Comparison of ENCODE assay signal across 8 mouse cellular contexts in the genomic region with DNA sequence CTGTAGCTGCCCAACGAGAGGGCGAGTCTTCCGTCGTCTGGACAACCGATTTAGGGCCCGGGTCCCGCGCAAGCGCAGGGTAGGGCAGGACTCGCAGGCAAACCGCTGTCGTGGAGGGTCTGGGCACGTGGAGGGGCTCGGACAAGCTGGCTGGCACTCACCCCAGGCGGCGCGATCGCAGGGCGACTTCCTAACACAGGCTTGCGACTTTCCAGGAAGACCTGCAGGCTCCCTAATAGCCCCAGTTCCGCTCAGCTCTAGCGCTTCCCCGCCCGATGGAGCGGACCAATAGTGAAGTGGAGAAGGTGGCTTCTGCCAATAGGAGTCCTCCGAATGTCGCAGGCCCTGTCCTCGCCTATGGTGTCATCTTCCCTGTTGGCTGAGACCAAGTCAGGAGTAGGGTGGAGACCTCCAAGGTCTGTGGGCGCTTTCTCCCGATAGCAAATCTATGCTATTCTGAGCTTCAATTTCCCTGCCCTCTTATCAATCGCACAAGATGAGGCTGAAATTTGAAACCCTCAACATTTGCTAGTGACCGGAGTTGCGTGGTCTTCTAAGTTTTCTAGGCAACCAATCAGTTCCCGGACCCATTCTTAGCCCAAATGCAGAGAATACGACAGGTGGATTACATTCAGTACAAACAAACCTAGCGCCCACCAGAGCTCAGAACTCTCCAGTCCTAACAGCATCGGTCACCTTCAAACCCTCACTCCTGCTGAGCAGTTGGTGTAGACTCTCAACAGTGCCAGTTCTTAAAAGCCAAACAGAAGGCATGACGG. TPM values are rescaled to one million over a fixed set of nuclear protein-coding genes. Genes with fewer than 3 reads are reported as not detected.
A peak's percentile ranks its signal among the peaks of the same experiment; 100 is the strongest.
DNase-seq lines count a peak whose midpoint lies in the region; ATAC-seq lines count a peak whose summit lies in the region.

No protein-coding gene starts in this region.

- H3K9me3 ChIP-seq in heart, embryonic 14.5 days (ENCODE audit: control insufficient read depth, low read length), result no peaks in the 10 kb centered on the region
- no peaks in the 10 kb centered on the region for H3K9me3 ChIP-seq in liver, embryonic 12.5 days (replicated peaks)

- DNase-seq in kidney, postnatal 14 days, result peak; percentile 86
- DNase-seq in naive thymus-derived CD4-positive, alpha-beta T cell, adult 2 months (ENCODE audit: low read depth), result peak; percentile 80
- DNase-seq in splenic B cell, adult 2 months (ENCODE audit: low read depth, low spot score), result peak; percentile 76

- H3K36me3 ChIP-seq in heart, embryonic 14.5 days (ENCODE audit: control insufficient read depth, insufficient read depth, low read length), result no peaks in the 10 kb centered on the region
- 0 out of 2 replicates have a peak, but pooled peaks cover 5% of the 10 kb centered on the region for H3K36me3 ChIP-seq in liver, embryonic 12.5 days
- no peaks in the 10 kb centered on the region for H3K36me3 ChIP-seq in splenic B cell, adult 2 months (ENCODE audit: control insufficient read depth, insufficient read depth, low read length, poor library complexity, severe bottlenecking)

- H3K27me3 ChIP-seq in heart, embryonic 14.5 days (ENCODE audit: control insufficient read depth, insufficient read depth, low read length), result no peaks in the 10 kb centered on the region
- no peaks in the 10 kb centered on the region for H3K27me3 ChIP-seq in liver, embryonic 12.5 days (replicated peaks)
- H3K27me3 ChIP-seq in splenic B cell, adult 2 months (ENCODE audit: control insufficient read depth, insufficient read depth, low read length, poor library complexity, severe bottlenecking), result no peaks in the 10 kb centered on the region

- H3K4me3 ChIP-seq in brown adipose tissue, adult 24 weeks (ENCODE audit: insufficient read depth, low read depth, low read length), result peak overlapping the region; percentile 89
- H3K4me3 ChIP-seq in heart, embryonic 14.5 days (ENCODE audit: control insufficient read depth in 1 of 2, insufficient read depth in 1 of 2, low read depth in 1 of 2, low read length in 2 of 2), result peak overlapping the region; percentile 57
- H3K4me3 ChIP-seq in liver, embryonic 12.5 days, result peak overlapping the region; percentile 73

- H3K4me2 ChIP-seq in heart, embryonic 14.5 days (ENCODE audit: low read length), result peak overlapping the region; percentile 71
- H3K4me2 ChIP-seq in liver, embryonic 12.5 days, result peak overlapping the region; percentile 79

- H3K9ac ChIP-seq in heart, embryonic 14.5 days (ENCODE audit: low read length), result peak overlapping the region; percentile 72
- H3K9ac ChIP-seq in liver, embryonic 12.5 days, result peak overlapping the region; percentile 82

- peak; percentile 99 for ATAC-seq in CD4-positive, CD25-positive, alpha-beta regulatory T cell, adult 4 months
- ATAC-seq in erythroid progenitor cell, adult 5-6 weeks (replicated peaks; ENCODE audit: low FRiP score, poor library complexity, severe bottlenecking), result peak; percentile 100
- ATAC-seq in heart, embryonic 14.5 days (ENCODE audit: insufficient number of reproducible peaks, insufficient read depth, low FRiP score, low read depth), result peak; percentile 95
- peak; percentile 99 for ATAC-seq in liver, embryonic 12.5 days

- H3K27ac ChIP-seq in brown adipose tissue, adult 24 weeks (replicated peaks; ENCODE audit: low read depth, low read length), result peak overlapping the region; percentile 46; the same call in 1 of the 2 replicates
- peak overlapping the region; percentile 47 to 57; a peak in 3 of 4 replicates for H3K27ac ChIP-seq in heart, embryonic 14.5 days (replicated peaks in 1 of 2; ENCODE audit: control insufficient read depth in 1 of 2, insufficient read depth in 1 of 2, low read depth in 2 of 2, low read length in 2 of 2)
- peak overlapping the region; percentile 80 for H3K27ac ChIP-seq in liver, embryonic 12.5 days

- WGBS in heart, embryonic 14.5 days, result 13% methylated on average over 38 of the region's 38 CpGs
- 7% methylated on average over 38 of the region's 38 CpGs for WGBS in liver, embryonic 12.5 days (ENCODE audit: insufficient replicate concordance)

- H3K4me1 ChIP-seq in brown adipose tissue, adult 24 weeks (ENCODE audit: control insufficient read depth, insufficient read depth, insufficient read length, low read length), result no peaks in the 10 kb centered on the region
- H3K4me1 ChIP-seq in heart, embryonic 14.5 days (ENCODE audit: control insufficient read depth in 2 of 2, insufficient read depth in 2 of 2, low read length in 2 of 2), result no peaks in the 10 kb centered on the region; a peak in 1 of 4 replicates
- peaks cover 9% of the 10 kb centered on the region for H3K4me1 ChIP-seq in liver, embryonic 12.5 days

RNA-seq across cellular contexts. Expression of gene Ebp, which starts 0.5 kb away (rescaled TPM):
- 100 to 1,000 TPM; 131 to 160 TPM for polyA plus RNA-seq in CD4-positive, CD25-positive, alpha-beta regulatory T cell, adult 4 months (2017; shearing (Covaris generic))
- 36.2 and 45.9 TPM in 2 replicates for polyA plus RNA-seq in brown adipose tissue, adult 24 weeks (2012; ENCODE audit: insufficient read depth, insufficient read length, missing spikeins)
- 20.5 and 37.3 TPM in 2 replicates for total RNA-seq in erythroid progenitor cell, adult 5-6 weeks (2015; ENCODE audit: low replicate concordance)
- 14.2 and 26.6 TPM in 2 replicates for total RNA-seq in erythroid progenitor cell, adult 5-6 weeks (2017; ENCODE audit: low replicate concordance)
- polyA plus RNA-seq in heart, embryonic 14.5 days (2014; fragmentation: Nextera tagmentation; extraction: Ambion mirVana), result 28.0 and 28.5 TPM in 2 replicates
- polyA plus RNA-seq in liver, embryonic 12.5 days (2016; fragmentation: Nextera tagmentation; extraction: Ambion mirVana), result 58.3 and 59.8 TPM in 2 replicates

RNA-seq across cellular contexts. Expression of gene Porcn, which starts 13.5 kb away (rescaled TPM):
- polyA plus RNA-seq in CD4-positive, CD25-positive, alpha-beta regulatory T cell, adult 4 months (2017; shearing (Covaris generic)), result under 1 TPM; 0.30 to 0.33 TPM
- polyA plus RNA-seq in brown adipose tissue, adult 24 weeks (2012; ENCODE audit: insufficient read depth, insufficient read length, missing spikeins), result 6.0 and 7.3 TPM in 2 replicates
- not detected in 2 replicates for total RNA-seq in erythroid progenitor cell, adult 5-6 weeks (2015; ENCODE audit: low replicate concordance)
- not detected in 2 replicates for total RNA-seq in erythroid progenitor cell, adult 5-6 weeks (2017; ENCODE audit: low replicate concordance)
- 3.6 and 4.2 TPM in 2 replicates for polyA plus RNA-seq in heart, embryonic 14.5 days (2014; fragmentation: Nextera tagmentation; extraction: Ambion mirVana)
- 1.2 and 1.4 TPM in 2 replicates for polyA plus RNA-seq in liver, embryonic 12.5 days (2016; fragmentation: Nextera tagmentation; extraction: Ambion mirVana)

RNA-seq across cellular contexts. Expression of gene Tbc1d25, which starts 16.8 kb away (rescaled TPM):
- polyA plus RNA-seq in CD4-positive, CD25-positive, alpha-beta regulatory T cell, adult 4 months (2017; shearing (Covaris generic)), result 1 to 10 TPM; 3.2 to 4.2 TPM
- 3.2 and 4.2 TPM in 2 replicates for polyA plus RNA-seq in brown adipose tissue, adult 24 weeks (2012; ENCODE audit: insufficient read depth, insufficient read length, missing spikeins)
- 4.6 and 13.3 TPM in 2 replicates for total RNA-seq in erythroid progenitor cell, adult 5-6 weeks (2015; ENCODE audit: low replicate concordance)
- 1.5 and 4.7 TPM in 2 replicates for total RNA-seq in erythroid progenitor cell, adult 5-6 weeks (2017; ENCODE audit: low replicate concordance)
- 10.4 and 12.0 TPM in 2 replicates for polyA plus RNA-seq in heart, embryonic 14.5 days (2014; fragmentation: Nextera tagmentation; extraction: Ambion mirVana)
- polyA plus RNA-seq in liver, embryonic 12.5 days (2016; fragmentation: Nextera tagmentation; extraction: Ambion mirVana), result 6.7 and 7.0 TPM in 2 replicates

RNA-seq across cellular contexts. Expression of gene Rbm3, which starts 47.1 kb away (rescaled TPM):
- 100 to 1,000 TPM; 519 to 666 TPM for polyA plus RNA-seq in CD4-positive, CD25-positive, alpha-beta regulatory T cell, adult 4 months (2017; shearing (Covaris generic))
- 188 and 247 TPM in 2 replicates for polyA plus RNA-seq in brown adipose tissue, adult 24 weeks (2012; ENCODE audit: insufficient read depth, insufficient read length, missing spikeins)
- 611 and 758 TPM in 2 replicates for total RNA-seq in erythroid progenitor cell, adult 5-6 weeks (2015; ENCODE audit: low replicate concordance)
- total RNA-seq in erythroid progenitor cell, adult 5-6 weeks (2017; ENCODE audit: low replicate concordance), result 564 and 613 TPM in 2 replicates
- polyA plus RNA-seq in heart, embryonic 14.5 days (2014; fragmentation: Nextera tagmentation; extraction: Ambion mirVana), result 317 and 375 TPM in 2 replicates
- polyA plus RNA-seq in liver, embryonic 12.5 days (2016; fragmentation: Nextera tagmentation; extraction: Ambion mirVana), result 351 and 363 TPM in 2 replicates

RNA-seq across cellular contexts. Expression of gene Ftsj1, which starts 59.4 kb away (rescaled TPM):
- polyA plus RNA-seq in CD4-positive, CD25-positive, alpha-beta regulatory T cell, adult 4 months (2017; shearing (Covaris generic)), result 10 to 100 TPM; 17.9 to 25.1 TPM
- polyA plus RNA-seq in brown adipose tissue, adult 24 weeks (2012; ENCODE audit: insufficient read depth, insufficient read length, missing spikeins), result 19.6 and 22.2 TPM in 2 replicates
- total RNA-seq in erythroid progenitor cell, adult 5-6 weeks (2015; ENCODE audit: low replicate concordance), result 26.8 and 42.9 TPM in 2 replicates
- 23.7 and 25.0 TPM in 2 replicates for total RNA-seq in erythroid progenitor cell, adult 5-6 weeks (2017; ENCODE audit: low replicate concordance)
- polyA plus RNA-seq in heart, embryonic 14.5 days (2014; fragmentation: Nextera tagmentation; extraction: Ambion mirVana), result 25.1 and 25.4 TPM in 2 replicates
- 42.2 and 42.6 TPM in 2 replicates for polyA plus RNA-seq in liver, embryonic 12.5 days (2016; fragmentation: Nextera tagmentation; extraction: Ambion mirVana)

Comparison
In these comparisons a context has a peak if more than half of its experiments do, and no peak if none do; other contexts are left out.
1. Peak in every context shown above with its lines: DNase-seq, ATAC-seq, H3K4me3 ChIP-seq and H3K27ac ChIP-seq.